Mouse (Mus musculus) layer of hippocampus, postnatal 10 days (tissue): Measurements from ENCODE around the gene Kcnk15. TPM values are rescaled to one million over a fixed set of nuclear protein-coding genes. Genes with fewer than 3 reads are reported as not detected.

ENCODE experiments used
- total RNA-seq, 2 experiments: library from RNA; stranded (reverse); gene quantifications; 2 replicates each; pipeline ENCODE4 v1.2.3; 2021

Gene Kcnk15
- total RNA-seq, 2 experiments from 2014 or later, result not detected

Other genes with a start within 250 kb of the Kcnk15 start
- 100 to 1,000 TPM; 168 to 196 TPM for gene Serinc3, start 208.5 kb upstream of the Kcnk15 start, total RNA-seq
- 10 to 100 TPM; 75.4 to 87.8 TPM for gene Pkig, start 195.3 kb upstream of the Kcnk15 start, total RNA-seq
- 1 to 10 TPM; 3.0 to 3.3 TPM for gene Ada, start 103.4 kb upstream of the Kcnk15 start, total RNA-seq
- under 1 TPM in 1 of 2 experiments, not detected in 1; 0.27 TPM for gene Ccn5, start 32.8 kb upstream of the Kcnk15 start, total RNA-seq
- 10 to 100 TPM; 55.6 to 57.2 TPM for gene Rims4, start 65.0 kb downstream of the Kcnk15 start, total RNA-seq
- gene Ywhab, start 141.3 kb downstream of the Kcnk15 start, total RNA-seq, result 100 to 1,000 TPM; 562 to 599 TPM
- 1 to 10 TPM; 1.7 TPM for gene Pabpc1l, start 171.8 kb downstream of the Kcnk15 start, total RNA-seq
- gene Stk4, start 216.7 kb downstream of the Kcnk15 start, total RNA-seq, result 10 to 100 TPM; 36.7 to 41.4 TPM
- gene Tomm34, start 217.5 kb downstream of the Kcnk15 start, total RNA-seq, result 10 to 100 TPM; 41.8 to 43.6 TPM